Mouse (Mus musculus) C2C12 (cell line): ENCODE measurements around the gene Pltp.

Experiments used
- CEBPB ChIP-seq: IDR thresholded peaks from one replicate; pipeline ENCODE4 v1.6.1; 2011; ENCODE audit warnings: low read depth, mild to moderate bottlenecking, control low read depth, moderate library complexity
- CTCF ChIP-seq: IDR thresholded peaks from one replicate; pipeline ENCODE4 v1.5.1; 2011; ENCODE audit not compliant: control insufficient read depth, insufficient read depth, insufficient read length
- FOSL1 ChIP-seq: IDR thresholded peaks from one replicate; pipeline ENCODE4 v1.8.0; 2011; ENCODE audit warnings: mild to moderate bottlenecking, low read length; ENCODE audit not compliant: poor library complexity, insufficient read depth, severe bottlenecking
- MAX ChIP-seq: IDR thresholded peaks from one replicate; pipeline ENCODE4 v1.6.1; 2011; ENCODE audit warnings: mild to moderate bottlenecking, control low read depth

GRCm38 (mm10) chr2:164822636-164823165 is 34.8 kb downstream of the Pltp start, which contains the start of gene Zswim1:
- no peak for TF ChIP-seq MAX
- TF ChIP-seq CTCF: no peak
- no peak for TF ChIP-seq CEBPB
- no peak for TF ChIP-seq FOSL1
